Mouse (Mus musculus) hindbrain, embryonic 12.5 days (tissue): Measurements from ENCODE around the gene Rccd1. TPM values are rescaled to one million over a fixed set of nuclear protein-coding genes. Genes with fewer than 3 reads are reported as not detected.

Experiments used
- ATAC-seq: fragments of 200-750 bp; cut with Nextera tagmentation; 2 replicates; pipeline ENCODE4 v1.8.0; 2017; ENCODE audit warnings: moderate TSS enrichment; ENCODE audit not compliant: low FRiP score
- H3K27ac ChIP-seq: fragments of 300-500 bp; sonication (generic); 2 replicates; pipeline ENCODE4 v1.5.1; 2016; ENCODE audit warnings: mild to moderate bottlenecking
- H3K27me3 ChIP-seq: fragments of 300-500 bp; sonication (generic); 2 replicates; pipeline ENCODE4 v1.6.1; 2016; ENCODE audit warnings: mild to moderate bottlenecking
- H3K36me3 ChIP-seq: fragments of 300-500 bp; sonication (generic); 2 replicates; pipeline ENCODE4 v1.6.1; 2016; ENCODE audit warnings: mild to moderate bottlenecking
- H3K4me1 ChIP-seq: fragments of 300-500 bp; sonication (generic); 2 replicates; pipeline ENCODE4 v1.6.1; 2016
- H3K4me2 ChIP-seq: fragments of 300-500 bp; sonication (generic); replicated peaks from 2 replicates; pipeline ENCODE4 v1.6.1; 2016; ENCODE audit warnings: mild to moderate bottlenecking
- H3K4me3 ChIP-seq: fragments of 300-500 bp; sonication (generic); 2 replicates; pipeline ENCODE4 v1.5.1; 2016; ENCODE audit warnings: mild to moderate bottlenecking
- H3K9ac ChIP-seq: fragments of 300-500 bp; sonication (generic); 2 replicates; pipeline ENCODE4 v1.6.1; 2016; ENCODE audit warnings: mild to moderate bottlenecking, moderate library complexity
- H3K9me3 ChIP-seq: fragments of 300-500 bp; sonication (generic); replicated peaks from 2 replicates; pipeline ENCODE4 v1.6.1; 2016; ENCODE audit warnings: mild to moderate bottlenecking
- WGBS: fragments of 180-500 bp; shearing (Covaris S2); methylation state at CpG from one replicate; pipeline ENCODE4 v1.1.7; 2016; 5-methylcytosine and 5-hydroxymethylcytosine counted together
- polyA plus RNA-seq: library from polyadenylated mRNA; unstranded; fragments of >200 nt; fragmentation: Nextera tagmentation; extraction: Ambion mirVana; gene quantifications from 2 replicates; pipeline ENCODE4 v1.2.1, GENCODE M21; 2016

Gene Rccd1
- polyA plus RNA-seq, 1 experiment from 2014 or later, result 14.1 TPM

- no peak for ATAC-seq
- WGBS, result 92% methylated on average over 4 of the region's 4 CpGs
- Histone ChIP-seq H3K27ac (no peak overlapping the region), H3K27me3 (no peaks in the 10 kb centered on the region), H3K4me3 (no peak overlapping the region), H3K9ac (no peak overlapping the region), H3K36me3 (peaks cover 8% of the 10 kb centered on the region; the same call in 1 of the 2 replicates), H3K4me2 (no peak overlapping the region), H3K9me3 (no peaks in the 10 kb centered on the region), H3K4me1 (no peaks in the 10 kb centered on the region)
These were observed 79.4 kb downstream of the Rccd1 start for GRCm38 (mm10) chr7:80244851-80245250.

Other genes with a start within 250 kb of the Rccd1 start
- gene Idh2, start 209.1 kb downstream of the Rccd1 start, polyA plus RNA-seq, result 322 and 326 TPM in 2 replicates
- 20.9 and 21.1 TPM in 2 replicates for gene Sema4b, start 137.6 kb downstream of the Rccd1 start, polyA plus RNA-seq
- 37.5 and 40.5 TPM in 2 replicates for gene Cib1, start 91.6 kb downstream of the Rccd1 start, polyA plus RNA-seq
- gene Gdpgp1, start 91.6 kb downstream of the Rccd1 start, polyA plus RNA-seq, result 4.6 and 4.9 TPM in 2 replicates
- gene Ttll13, start 78.1 kb downstream of the Rccd1 start, polyA plus RNA-seq, result 2.0 and 2.7 TPM in 2 replicates
- 55.0 and 55.1 TPM in 2 replicates for gene Ngrn, start 63.2 kb downstream of the Rccd1 start, polyA plus RNA-seq
- gene Vps33b, start 54.8 kb downstream of the Rccd1 start, polyA plus RNA-seq, result 21.1 and 22.9 TPM in 2 replicates
- gene Prc1, start 30.0 kb downstream of the Rccd1 start, polyA plus RNA-seq, result 110 and 117 TPM in 2 replicates
- gene Unc45a, start 16.6 kb upstream of the Rccd1 start, polyA plus RNA-seq, result 56.2 and 60.6 TPM in 2 replicates
- gene Hddc3, start 18.6 kb upstream of the Rccd1 start, polyA plus RNA-seq, result 20.2 and 22.0 TPM in 2 replicates
- gene Man2a2, start 46.9 kb upstream of the Rccd1 start, polyA plus RNA-seq, result 27.2 and 30.9 TPM in 2 replicates
- 10.2 and 11.8 TPM in 2 replicates for gene Fes, start 63.5 kb upstream of the Rccd1 start, polyA plus RNA-seq
- 6.1 and 6.9 TPM in 2 replicates for gene Furin, start 81.0 kb upstream of the Rccd1 start, polyA plus RNA-seq
- 24.7 and 26.0 TPM in 2 replicates for gene Blm, start 210.7 kb upstream of the Rccd1 start, polyA plus RNA-seq